Mouse (Mus musculus): ENCODE data around the gene Fgfr2.

- TF ChIP-seq POLR2A (IDR thresholded peaks at IDR 0.05; ENCODE audit: low read depth, low read length) (no peak), CTCF (IDR thresholded peaks at IDR 0.05; ENCODE audit: borderline replicate concordance, insufficient read depth, low read length) (no peak)
These were observed 31.7 kb upstream of the Fgfr2 start for GRCm38 (mm10) chr7:133154846-133155245.
